Mouse (Mus musculus): ENCODE data around the gene Syncrip.

DNA sequence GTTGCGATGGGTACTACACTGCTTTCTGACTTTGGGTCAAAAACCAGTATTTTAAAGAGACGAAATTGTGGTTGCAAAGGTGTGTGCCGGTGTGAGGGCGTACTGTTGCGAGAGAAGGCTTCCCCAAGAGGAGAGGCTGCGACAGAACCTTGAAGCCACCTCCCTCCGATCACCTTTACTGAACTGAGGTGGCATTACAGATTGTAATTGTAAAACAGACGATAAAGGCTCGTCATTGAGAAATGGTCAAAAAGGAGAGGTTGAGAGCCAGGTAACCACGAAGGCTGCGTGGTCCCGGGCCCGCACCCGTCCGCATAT is 44.2 kb downstream of the Syncrip start:
- TF ChIP-seq POLR2A (IDR thresholded peaks at IDR 0.05; ENCODE audit: insufficient read depth, low read depth, low read length) (no peak), CTCF (IDR thresholded peaks at IDR 0.05) (no peak), EP300 (IDR thresholded peaks at IDR 0.05; ENCODE audit: insufficient read depth, low read depth, low read length) (no peak)

Measured in heart, adult 2 months (tissue).